Mouse (Mus musculus) retina, embryonic 14.5 days (tissue): Measurements from ENCODE around the gene Fbxo3.
"Not testable (repeated sequence)": the region's sequence is repeated elsewhere in the genome, so short reads cannot be mapped to it uniquely, and the experiment has no call there.

Experiments
- DNase-seq: peaks from one replicate; pipeline ENCODE4 v3.0.0-alpha.2; 2015; ENCODE audit warnings: low spot score

Gene Fbxo3

GRCm38 (mm10) chr2:104096256-104096655, 68.7 kb downstream of the Fbxo3 start:
- DNase-seq = peak; percentile 18

DNA sequence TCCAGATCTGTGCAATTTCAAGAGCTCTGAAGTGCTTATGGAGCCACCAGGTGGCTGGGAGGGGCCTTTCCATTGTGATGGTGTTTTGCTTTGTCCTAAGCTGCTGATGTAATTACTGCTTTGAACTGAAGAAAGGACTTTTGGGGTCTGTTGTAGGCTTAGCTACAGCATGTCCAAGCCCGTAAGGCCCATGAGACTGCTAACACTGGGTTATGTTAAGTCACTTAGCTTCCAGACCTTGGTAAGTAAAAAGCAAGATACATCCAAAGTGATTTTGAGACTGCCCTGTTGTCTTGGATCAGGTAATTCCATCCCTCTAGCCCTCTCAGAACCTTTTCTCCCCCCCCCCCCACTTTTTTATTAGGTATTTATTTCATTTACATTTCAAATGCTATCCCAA, 69.3 kb downstream of the Fbxo3 start:
- peak; percentile 32 for DNase-seq

- DNase-seq = not testable (repeated sequence)
Measured at GRCm38 (mm10) chr2:104097396-104097795, 69.9 kb downstream of the Fbxo3 start.

GRCm38 (mm10) chr2:104098529-104099230, 71.2 kb downstream of the Fbxo3 start:
- no peak for DNase-seq

DNA sequence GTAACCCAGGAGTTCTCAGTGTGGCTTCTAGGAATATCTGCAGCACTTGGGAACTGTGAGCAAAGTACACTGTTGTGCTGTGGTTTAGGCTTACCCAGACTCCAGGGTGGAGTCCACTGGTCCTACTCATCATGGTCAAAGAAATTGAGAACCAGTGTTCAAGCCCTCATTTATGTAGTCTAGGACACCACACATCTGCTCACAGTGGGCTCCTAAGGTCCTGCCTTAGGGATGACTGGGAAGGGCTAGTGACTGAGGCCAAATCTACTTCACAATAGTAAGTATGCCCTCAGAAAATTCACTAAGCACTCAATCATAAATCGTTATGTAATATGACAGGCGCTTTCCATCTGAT, 71.7 kb downstream of the Fbxo3 start:
- DNase-seq = no peak

DNA sequence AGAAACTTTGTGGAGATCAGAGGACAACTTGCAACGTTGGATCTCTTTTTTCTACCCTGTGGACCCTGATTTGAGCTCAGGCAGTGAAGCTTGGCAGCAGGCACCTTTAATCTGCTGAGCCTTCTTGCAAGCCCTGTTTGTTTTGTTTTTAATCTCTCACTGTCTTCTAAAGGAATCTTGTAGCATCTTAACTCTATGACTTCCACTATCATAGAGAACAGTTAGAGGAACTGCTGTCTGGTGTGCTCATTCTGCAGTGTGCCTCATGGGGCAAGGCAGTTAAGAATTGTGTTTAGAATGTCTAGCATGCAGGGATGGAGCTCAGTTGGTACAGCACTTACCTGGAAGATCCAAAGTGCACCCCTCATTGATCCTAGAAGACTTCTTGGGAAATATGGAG, 72.4 kb downstream of the Fbxo3 start:
- DNase-seq = no peak

DNA sequence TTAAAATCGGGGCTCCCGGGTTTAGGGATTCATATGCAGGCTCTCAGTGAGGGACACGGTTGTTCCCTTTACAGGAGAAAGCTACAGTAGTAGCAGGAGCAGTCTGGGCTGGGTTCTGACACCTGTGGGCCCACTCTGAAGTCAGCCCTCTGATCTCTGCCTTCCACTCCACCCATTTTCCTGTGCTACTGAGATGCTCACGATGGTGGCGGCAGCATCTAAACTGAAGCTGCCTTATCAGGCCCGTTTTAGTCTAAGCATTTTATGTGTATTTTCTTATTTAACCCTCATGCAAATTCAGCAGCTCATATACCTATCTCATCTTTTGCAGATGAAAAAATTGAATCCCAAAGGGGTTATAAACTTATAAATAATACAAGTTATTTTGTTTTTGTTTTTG, 77.3 kb downstream of the Fbxo3 start:
- DNase-seq = no peak

DNA sequence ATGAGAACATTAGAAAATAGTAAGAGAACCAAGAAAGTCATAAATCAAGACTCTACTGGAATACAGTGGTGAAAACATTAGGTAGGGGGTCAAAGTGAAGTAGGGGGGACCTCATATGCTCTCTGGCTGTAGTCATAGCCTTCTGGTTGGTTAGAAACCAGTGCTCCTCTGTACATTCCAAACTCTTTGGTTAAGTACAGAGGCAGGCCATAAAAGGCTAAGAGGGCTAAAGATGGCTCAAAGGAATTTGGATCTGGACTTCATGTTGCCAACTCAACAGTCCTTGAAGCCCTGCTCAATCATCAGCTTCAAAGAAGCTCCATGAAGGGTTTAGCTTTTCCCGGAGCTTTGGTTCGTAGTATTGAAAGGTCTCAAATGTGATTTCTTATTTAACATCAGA, 81.5 kb downstream of the Fbxo3 start:
- not testable (repeated sequence) for DNase-seq

- DNase-seq = no peak
Measured at GRCm38 (mm10) chr2:104109528-104109927, 82.0 kb downstream of the Fbxo3 start.

- no peak for DNase-seq
Measured at GRCm38 (mm10) chr2:104110031-104110430, 82.5 kb downstream of the Fbxo3 start.

DNA sequence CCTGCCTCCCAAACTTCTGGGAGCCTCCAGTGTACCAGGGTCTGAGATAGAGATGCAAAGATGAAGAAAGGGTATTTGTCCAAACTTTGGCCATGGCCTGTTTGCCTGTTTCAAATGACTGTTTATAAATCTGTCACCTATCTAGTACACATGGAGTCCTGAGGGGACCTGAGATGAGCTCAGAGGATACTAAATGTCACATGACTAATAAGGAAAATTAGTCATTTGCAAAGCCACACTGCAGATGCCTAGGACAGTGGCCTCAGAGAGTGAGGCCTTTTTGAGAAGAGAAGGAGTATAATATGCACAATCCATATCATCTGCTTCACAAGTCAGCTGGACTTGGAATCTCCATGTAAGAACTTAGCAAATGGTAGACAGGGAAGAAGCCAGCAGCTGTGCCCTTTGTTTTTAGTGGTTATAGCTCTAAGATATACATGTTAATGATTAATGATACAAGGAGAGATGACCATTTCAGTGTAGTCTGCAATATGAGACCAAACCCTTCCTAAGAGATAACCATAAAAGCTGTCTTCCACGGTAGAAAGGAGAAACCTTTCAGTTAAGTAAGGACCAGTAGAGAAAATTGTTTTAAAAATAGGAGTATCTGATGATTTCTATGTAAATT, 83.8 kb downstream of the Fbxo3 start:
- not testable (repeated sequence) for DNase-seq
